Mouse (Mus musculus) urinary bladder, postnatal 36 days (tissue): ENCODE data around the gene Txndc2.
A peak's percentile ranks its signal among the peaks of the same experiment; 100 is the strongest.
"Not testable (repeated sequence)": the region's sequence is repeated elsewhere in the genome, so short reads cannot be mapped to it uniquely, and the experiment has no call there.

Source experiments
- DNase-seq, 2 experiments: peaks; one replicate each; pipeline ENCODE4 v3.0.0; 2022; ENCODE audit warnings: low spot score in 2 of 2, mixed read lengths in 1 of 2

Txndc2 gene

DNA sequence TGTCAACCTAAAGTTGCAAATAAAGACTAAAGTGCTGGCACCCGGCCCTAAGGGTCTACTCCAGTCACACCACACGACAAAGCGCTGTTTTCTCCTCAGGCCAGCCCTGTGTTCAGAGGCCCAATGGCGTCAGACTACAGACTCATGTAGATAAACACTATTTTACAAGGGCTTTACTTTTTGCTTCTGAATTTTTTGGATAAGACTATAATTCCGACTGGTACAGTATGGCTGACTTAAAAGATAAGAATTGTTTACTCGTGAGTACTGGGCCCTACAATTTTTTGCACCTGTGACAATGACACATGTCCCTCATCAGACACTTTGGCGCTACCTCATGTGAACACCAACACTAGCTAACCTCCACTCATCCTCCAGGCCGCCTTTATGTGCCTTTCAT, 14.1 kb upstream of the Txndc2 start:
- no peak for DNase-seq

DNA sequence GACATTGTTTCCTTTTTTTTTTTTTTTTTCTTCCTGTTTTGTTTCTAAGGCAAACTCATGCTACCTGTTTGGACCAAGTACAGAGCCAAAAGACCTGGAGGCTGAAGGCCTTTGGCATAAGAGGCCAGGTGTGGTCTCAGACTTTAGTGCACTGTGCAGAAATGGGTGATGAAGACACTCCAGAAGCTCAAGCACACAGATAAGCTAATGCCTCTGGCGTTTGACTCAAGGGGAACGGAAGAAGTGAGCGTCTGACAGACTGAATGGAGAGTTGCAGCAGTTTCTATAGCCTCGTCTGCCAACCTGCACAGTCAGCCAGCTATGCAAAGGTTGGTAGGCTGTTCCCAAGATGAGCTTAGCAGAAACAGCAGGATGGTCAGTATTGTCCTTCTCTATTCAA, 13.6 kb upstream of the Txndc2 start:
- DNase-seq: no peak

DNA sequence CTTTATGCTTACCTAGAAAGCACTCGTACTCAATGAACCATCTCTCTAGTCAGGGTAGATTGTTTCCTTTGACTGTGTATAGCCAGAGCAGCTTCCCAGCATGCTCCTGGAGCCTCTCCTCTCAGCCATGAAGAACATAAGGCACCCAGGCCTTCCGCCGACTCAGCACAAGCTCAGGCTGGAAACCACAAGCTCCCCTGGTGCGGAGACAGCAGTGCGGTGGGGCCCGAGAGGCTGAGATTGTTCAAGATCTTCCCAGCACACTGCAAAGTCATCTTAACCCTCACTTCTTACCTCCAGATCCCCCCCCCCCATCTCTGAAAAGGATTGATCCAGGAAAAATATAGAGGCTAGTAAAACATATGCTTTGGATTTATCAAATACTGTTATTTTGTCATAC, 8.6 kb upstream of the Txndc2 start:
- no peak for DNase-seq

DNA sequence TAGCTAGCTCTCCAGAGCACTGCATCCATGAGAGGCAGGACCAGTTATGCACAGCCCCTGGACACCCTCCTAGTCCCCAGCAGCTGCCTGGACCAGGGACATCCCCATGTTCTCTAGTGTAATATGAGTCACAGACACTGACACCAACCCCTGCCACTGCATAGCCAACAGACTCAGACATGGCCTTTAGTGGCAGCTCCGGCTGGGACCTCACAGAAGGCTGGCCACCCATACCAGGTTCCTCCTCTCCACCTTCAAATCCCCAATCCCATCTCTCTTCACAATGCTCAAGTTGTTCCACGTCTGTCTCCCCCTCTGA, 7.2 kb upstream of the Txndc2 start:
- DNase-seq: no peak

DNA sequence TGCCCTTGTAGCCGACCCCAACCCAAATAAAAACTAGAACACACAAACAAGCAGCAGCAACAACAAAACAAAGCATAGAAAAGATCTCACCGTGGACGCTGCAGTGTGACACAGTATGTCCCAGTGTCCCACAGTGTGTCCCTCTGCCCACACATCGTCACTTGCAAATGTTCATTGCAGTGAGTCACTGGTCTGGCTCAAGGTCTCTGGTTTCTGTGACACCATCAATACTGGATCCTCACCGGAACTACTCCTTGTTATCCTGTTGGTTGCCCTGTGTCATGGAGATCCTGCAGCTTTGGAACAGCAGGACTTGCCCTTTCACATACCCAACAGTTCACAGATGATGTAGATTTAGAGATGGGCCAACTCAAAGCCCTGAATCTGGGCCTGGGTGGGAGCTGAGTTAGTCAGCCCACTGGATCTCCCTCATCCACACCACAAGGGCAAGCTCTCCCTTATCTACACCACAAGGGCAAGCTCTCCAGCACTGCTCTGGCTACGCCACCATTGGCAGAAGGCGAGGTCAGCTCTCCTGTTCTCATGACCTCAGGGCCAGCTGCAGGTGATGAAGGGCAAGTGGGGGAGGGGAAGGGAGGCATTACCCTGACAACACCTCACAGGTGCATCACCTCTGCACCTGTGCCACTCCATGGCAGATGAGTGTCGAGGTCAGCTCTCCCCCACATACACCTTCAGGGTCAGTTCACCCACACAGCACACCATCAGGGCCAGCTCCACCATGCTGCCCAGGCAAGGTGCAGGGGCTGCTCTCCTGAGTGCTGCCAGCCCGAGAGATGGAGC, 6.6 kb upstream of the Txndc2 start:
- no peak for DNase-seq

DNA sequence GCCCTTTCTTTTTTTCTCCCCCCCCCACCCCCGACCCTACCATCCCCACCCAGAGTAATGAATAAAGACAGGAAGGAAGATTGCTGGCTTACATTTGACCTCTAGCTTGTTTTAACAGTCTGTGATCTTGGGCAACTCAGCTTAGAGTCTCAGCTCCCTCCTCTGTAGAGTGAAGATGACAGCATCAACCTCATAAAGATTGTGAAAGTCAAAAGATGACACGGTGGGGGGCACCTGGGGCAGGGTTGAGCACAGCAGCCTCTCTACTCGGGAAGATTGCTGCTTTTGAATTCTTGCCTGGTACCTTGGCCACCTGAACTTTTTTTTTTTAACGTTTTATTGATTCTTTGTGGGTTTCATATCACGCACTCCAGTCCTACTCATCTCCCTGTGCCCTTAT, 6.0 kb upstream of the Txndc2 start:
- DNase-seq: no peak

DNA sequence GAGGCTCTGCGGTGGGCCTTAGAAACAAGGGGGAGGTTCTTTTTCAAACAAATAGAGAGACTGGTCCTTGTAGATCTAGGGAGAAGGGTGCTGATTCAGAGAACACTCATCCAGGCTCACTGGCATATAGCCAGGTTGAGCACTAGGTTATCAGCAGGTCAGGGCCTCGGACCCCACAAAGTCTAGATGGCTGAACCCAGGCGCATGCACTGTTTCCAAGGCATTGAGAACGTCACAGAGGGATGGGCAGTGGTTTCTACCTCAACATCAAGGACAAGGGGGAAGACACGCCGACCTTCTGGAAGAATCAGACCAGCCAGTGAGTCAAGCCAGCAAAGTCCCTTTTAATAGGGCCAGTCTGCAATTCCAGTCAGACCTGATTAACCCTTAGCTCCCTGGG, 5.3 kb upstream of the Txndc2 start:
- no peak for DNase-seq

DNA sequence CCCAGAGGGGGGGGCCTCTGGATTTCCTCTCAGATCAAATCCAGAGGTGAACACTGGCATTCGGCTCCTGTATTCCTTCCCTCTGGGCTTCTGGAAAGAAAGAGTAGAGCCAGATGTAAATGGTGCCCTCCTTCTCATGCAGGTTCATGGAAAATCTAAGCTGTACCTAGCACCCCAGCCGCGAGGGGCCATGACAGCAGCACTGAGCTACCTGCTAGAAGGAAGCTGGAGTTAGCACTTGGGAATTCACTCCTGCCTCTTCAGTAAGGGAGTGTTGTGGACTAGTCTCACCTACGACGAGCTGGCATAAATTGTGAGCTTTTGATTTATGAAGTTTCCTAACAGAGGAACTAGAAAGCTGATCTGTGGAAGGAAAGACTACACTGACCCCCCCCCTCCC, 1.6 kb upstream of the Txndc2 start:
- no peak for DNase-seq

DNA sequence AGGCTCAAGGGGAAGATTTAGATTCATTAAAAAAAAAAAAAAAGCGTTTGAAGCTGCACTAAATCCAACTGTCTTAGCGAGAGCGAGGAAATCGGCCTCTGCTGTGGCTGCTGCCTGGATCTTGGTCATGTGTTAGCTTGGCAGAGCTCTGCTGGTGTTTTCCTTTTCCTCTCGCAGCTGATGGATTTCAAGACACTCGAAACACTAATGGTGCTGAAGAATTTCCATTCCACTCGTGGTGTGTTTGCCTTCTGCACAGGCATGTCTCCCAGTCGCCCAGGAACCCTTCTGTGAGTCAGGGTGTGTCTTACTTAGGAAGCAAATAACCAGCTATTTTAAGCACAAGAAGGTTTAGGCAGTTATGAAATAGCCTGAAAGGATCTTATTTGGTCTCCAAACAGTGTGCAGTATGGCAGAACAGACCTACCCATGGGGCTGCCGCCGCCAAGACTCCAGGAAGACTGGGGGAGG, 1.1 kb upstream of the Txndc2 start:
- DNase-seq: peak; percentile 34

DNA sequence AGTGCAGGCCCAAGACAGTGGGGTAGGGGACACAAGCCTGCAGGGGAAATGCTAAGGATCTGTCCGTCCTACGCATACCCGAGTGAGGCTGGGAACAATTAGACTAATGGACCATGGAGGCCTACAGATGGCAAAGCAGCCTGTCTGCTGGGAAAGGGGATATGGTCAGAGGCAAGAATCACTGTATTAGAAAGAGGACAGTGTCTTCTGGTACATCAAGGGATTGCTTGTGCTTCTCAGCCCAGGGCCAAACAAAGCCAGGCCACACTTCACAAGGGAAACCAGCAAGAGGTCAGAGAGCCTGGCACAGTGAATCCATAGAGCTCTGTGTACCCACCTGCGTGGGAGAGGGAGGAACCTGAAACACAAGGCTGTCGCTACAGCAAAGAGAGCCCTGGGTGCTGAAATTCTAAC, 617 bp upstream of the Txndc2 start:
- no peak for DNase-seq

DNA sequence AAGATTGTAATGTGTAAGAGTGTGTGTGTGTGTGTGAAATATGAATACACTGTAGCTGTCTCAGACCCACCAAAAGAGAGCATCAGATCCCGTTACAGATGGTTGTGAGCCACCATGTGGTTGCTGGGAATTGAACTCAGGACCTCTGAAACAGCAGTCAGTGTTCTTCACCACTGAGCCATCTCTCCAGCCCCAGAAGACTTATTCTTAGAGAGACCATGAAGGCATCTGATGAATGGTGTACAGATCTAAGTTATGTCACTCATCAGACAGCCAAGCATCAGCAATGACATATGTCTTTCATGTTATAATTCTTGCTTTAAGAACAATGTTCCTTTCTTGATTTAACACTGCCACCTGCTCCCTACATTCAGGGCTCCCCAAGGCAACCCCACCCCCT, 2.8 kb downstream of the Txndc2 start:
- no peak for DNase-seq

DNA sequence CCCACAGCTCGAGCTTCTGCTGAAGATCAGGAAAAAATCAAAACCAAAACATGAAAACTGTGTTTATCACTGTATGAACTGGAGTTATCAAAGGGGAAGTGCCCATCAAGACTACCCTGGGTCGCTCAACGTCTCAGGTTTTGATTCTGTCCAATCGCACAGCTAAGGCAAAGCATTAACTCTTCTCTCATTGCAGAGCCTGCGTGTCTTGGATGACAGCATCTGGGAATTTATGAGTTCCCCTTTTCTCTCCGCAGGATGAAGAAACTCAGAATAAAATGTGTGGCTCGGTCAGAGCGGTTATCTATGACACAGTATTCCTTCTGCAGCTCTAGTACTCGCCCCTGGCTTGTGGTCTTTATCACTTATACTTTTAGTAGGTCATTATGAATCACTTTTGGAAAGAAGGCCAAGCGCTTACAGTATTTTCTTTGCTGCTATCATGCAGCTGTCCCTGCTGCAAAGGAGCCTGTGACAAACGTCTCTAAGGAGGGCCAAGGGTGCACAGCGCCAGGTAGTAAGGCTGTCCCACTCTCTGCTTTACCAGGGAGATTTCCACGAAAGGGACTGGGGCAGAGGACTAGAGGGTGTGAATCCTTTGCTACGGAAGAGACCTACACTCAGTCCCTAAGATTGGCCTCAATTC, 6.1 kb downstream of the Txndc2 start:
- DNase-seq: no peak

DNA sequence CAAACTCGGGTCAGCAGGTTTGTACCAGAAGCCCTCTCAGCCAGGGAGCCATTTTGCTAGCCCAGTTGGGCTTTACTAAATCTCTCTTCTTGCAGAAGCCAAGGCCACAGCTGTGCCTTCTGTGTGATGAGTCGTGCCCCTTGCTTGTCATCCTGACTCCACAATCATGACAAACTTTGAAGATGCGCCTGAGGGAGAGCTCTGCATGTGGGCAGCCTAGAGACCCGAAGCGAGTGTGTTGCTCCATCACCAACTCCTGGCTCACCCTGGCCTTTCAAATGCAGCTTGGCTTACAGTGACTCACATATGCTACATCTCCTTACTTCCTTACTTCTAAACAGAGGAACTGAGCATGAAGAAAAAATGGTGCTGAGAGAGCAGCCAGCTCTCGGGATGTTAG, 12.0 kb downstream of the Txndc2 start:
- DNase-seq: no peak

DNA sequence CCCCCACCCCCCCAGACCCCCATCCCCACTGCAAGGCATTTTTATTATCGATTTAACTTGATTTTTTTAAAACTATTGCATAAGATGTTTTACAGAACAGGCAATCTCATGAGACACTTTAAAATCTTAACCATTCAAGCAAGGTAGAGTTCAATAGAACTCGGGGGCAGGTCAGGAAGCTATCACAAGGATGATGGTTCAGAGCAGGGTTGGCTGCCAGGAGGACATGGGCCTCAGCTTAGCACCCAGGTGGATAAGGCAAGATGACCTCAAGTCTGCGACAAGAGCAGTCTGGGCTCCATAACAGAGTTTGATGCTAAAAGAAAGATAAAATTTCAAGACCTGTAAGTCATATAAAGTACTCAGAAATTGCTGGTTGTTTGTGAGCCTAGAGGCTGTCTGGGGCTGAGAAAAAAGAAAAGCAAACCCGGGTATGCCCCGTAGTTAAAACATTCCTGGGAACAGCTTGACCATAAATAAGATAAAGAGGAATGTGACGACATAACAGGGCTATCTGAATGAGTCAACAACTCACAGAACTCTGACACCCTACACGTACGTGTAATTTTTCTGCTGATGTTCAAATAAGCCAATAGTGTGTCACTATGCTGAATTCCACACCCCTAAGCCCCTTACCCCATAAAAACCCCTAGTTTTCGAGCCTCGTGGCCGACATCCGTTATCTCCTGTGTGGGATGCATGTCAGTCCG, 13.0 kb downstream of the Txndc2 start:
- not testable (repeated sequence) for DNase-seq

DNA sequence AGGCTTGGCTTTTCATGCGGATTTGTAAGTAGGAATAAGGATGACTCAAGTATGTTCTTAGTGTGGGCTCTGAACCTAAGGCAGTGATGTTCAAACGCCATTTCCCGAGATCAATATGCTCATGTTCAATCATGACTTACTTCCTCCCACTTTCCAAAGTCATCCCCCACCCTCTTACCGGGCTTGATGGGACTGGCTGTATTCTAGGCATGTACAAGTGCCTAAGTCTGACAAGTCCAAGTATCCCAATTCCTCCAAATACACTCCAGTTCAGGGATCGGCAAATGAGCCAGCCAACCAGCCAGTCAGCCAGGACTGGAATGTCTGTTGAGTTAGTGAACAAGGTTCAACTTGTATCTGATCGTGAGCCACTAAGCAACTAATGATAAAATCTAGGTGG, 15.7 kb downstream of the Txndc2 start:
- no peak for DNase-seq

DNA sequence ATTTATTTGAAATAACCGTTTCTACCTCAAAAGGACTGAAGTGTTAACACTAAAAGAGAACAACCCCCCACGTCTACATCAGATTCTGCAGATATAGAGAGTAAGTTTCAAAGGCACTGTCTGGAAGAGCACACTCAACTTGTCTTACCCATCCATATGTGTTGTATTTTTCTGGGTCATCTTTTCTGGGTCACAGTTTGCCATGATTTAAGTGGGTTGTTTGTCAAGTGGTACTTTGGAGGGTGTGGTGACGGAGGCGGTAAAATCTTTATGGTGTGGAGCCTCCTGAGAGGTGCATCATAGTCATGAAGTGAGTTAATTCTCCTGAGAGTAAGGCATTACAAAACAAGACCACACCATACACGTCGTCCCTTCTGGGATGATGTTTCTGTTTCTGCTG, 16.4 kb downstream of the Txndc2 start:
- DNase-seq: no peak

DNA sequence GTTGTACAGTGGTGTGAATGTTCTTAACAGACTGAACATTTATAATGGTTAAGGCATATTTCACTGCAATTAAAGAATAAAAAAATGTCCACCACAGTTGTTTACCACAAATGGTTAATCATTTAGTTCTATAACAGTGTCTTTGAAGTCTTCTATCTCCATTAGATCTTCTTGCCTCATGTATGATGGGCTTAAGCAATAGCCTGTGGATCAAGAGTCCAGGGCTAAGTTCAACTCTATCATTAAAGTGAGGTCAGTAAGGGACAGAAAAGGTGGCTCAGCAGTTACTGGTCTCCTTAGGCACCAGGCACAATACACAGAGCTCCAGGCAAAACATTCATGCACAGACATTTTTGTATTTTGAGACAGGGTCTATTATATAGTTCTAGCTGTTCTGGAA, 18.8 kb downstream of the Txndc2 start:
- no peak for DNase-seq

DNA sequence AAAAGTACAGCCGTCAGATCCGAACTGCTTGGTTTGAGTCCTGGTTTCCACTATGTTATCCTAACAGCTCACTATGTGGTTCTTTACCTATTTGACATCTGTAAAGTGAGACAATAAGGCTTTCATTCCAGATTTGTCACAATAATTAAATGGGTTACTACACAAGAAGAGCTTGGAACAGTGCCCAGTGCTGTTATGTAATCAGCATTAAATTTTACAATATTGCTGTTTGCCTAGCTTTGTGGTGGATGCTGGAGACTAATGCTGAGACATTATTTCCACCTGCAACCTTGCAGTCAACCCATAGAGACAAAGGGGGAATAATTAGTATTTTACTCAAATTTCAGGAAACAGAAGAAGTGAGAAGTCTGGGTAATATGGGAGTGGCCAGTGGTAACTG, 23.5 kb downstream of the Txndc2 start:
- DNase-seq: no peak

DNA sequence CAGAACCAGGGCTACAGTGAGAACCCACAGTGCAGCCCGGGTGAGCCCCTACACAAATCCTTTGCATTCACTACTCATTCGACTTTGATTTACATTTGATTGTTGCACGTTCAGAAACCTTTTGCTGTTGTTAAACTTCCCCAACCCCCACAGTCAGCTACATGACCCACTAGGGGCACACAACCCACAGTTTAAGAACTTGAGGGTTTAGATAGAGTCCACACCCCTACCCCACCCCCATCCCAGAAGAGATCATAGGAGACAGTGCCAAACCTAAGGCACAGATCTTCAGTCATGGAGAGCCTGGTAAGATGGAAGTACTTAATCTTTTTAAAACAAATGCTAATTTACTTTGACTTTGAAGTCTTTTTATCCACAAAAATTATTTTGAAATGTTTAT, 26.3 kb downstream of the Txndc2 start:
- DNase-seq: no peak

DNA sequence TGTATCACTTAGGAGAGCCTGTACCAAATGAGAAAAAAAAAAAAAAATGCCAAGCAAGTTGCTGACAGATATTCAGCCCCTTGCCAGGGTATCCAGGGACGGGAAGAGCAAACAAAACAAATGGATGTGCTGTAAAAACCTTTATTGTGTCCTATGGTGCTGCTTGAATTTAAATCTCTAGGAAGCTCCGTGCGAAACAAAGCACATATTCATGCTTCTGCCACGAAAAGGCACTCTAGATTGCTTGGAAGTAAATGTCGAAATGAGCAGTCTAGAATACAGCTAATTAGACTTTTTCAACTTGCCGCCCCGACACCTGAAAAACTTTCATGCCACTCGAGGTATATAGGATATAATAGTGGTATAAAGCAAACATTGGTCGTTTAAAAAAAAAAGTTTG, 27.5 kb downstream of the Txndc2 start:
- DNase-seq: no peak

DNA sequence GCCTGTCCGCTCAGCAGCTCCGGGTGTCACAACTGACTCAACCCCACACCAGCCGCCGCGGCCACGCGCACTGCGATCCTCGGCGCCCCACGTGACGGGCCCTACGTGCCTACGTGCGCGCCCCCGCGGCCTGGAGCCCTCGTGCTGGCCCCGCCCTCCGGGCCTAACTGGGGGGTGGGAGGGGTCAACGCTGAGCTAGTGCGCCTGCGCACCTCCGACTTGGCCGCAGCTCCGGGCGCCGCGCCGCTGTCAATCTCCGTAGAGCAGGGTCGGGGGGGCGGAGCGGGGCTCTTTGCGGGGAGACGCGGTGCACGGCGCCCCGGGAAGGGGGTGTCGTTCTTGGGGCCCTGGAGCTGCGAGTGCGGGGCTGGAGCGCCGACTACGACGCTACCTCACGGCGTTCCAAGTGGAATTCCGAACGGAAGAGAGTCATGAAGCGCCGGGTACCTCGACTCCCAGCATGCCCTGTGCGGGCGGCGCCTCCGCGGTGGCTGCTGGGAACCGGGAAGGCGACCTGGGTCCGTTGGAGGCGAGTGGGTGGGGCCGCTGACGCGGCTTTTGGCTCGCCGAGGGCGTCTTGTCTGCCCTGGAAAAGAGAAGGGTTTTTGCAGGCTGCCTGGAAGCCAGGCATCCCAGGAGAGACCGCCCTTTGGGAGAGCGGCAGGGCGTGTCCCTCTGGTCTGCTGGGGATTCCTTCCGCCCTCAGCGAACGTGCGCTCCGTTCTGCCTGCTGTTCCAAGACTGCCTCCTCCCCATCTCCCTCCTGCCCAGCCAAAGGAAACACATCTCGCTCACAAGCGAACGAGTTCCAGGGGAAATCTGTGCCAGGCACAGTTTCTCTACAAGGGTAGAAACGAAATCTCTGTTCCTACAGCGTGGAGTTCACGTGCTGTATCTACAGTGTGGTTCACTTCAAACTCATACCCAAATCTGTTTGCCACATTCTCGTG, 28.2 kb downstream of the Txndc2 start, which contains the start of gene Vapa:
Gene Vapa (minus strand): TSS at position 93 of the 950 bp plus-strand sequence.
- DNase-seq: peak; percentile 97

DNA sequence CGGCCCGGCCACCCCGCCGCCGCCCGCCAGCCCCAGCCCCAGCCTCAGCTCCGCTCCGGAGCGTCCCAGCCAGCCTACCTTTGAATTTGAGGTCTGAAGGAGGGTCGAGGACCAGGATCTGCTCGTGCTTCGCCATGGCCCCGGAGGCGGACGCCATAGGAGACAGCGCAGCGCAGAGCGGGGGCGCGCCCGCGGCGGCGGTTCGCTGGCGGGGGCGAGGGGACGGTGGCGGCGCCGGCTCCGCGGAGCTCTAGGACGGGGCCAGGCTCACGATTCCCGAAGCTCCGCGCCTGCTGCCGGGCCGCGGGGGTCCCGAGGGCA, 28.9 kb downstream of the Txndc2 start:
- no peak for DNase-seq
